Mouse (Mus musculus) ZHBTc4 (cell line): ENCODE measurements at regions not wholly inside any gene's neighbourhood (a gene's known extent, or its start where the extent isn't known, plus 50 kb on each side); places are given as distances from the start of the nearest gene placed in this dataset.

Source experiments
- DNase-seq: peaks from one replicate; pipeline ENCODE4 v3.0.0-alpha.2; 2011; ENCODE audit warnings: low read depth, low spot score

DNA sequence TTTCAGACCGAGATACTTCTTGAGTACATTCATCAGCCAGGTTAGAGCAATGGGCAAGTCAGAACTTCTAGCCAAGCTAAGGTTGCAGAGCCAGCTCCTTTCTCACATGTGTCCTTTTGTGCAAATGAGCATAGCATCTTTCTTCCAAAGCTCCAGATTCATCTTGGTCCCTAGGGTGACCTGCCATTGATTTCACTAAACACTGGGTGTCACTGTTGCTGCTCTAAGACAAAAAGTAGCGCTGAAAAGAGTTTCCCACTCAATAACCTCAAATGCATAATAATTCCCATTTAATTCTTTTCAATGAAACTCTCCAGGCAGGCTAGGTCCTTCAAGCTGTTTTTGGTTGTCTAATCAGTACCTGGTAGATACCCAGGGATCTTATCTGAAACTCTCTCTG lies 688.6 kb upstream of the BB014433 start:
- DNase-seq: peak; percentile 14

DNA sequence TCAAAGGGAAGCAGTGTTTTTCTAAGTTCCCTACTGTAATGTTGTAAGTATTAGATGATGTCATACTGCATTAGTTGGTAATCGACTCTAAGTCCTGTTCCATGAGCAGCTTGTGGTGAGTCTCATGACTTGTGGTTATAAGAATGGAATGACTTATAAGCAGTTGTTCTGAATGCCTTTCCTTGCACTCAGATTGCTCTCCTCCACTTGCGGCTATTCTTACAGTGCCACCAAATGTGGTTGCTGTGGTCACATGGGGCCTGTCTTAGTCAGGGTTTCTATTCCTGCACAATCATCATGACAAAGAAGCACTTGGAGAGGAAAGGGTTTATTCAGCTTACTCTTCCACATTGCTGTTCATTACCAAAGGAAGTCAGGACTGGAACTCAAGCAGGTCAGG lies 685.4 kb upstream of the BB014433 start:
- DNase-seq: no peak

DNA sequence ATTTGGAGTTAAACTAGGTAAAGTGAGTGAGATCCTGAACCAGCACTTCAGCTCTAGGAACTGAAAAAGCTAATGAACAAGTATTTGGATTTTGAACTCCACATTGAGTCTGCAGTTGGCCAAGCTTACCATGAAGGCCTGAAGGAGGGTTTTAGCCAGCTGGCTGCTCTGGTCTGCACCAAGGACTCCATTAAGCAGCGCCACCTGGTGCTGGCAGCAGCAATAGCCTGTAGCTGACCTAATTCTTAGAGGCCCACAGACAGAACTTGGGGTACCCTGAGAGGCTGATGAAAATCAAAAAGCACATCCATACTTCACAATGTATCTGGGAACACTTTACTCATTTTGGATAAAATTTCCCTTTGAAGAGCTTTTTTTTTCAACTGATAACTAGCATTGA lies 683.2 kb upstream of the BB014433 start:
- peak; percentile 36 for DNase-seq

DNA sequence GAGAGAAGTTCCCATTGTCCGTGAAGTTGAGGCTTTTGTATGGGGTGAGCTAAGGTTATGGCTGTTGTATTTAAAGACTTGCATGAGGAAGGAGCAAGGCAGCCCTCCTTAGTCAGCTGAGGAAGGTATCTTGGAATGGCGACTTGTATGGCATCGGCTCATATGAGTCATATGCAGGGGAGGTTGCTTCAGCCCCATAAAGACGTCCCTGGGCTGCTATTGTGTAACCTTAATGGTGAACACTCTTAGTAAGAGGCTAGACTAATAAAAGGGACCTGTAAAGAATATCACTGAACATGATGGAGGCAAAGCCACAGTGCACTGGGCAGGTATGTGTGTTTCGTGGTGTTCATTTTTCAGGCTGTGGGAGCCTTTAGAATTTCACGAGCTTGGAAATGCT lies 680.4 kb upstream of the BB014433 start:
- no peak for DNase-seq
